Mouse (Mus musculus) liver, postnatal 0 days (tissue): Measurements from ENCODE around the gene Ntm. TPM values are rescaled to one million over a fixed set of nuclear protein-coding genes. Genes with fewer than 3 reads are reported as not detected.

ENCODE experiments used
- ATAC-seq: fragments of 200-750 bp; cut with Nextera tagmentation; 2 replicates; pipeline ENCODE4 v1.8.0; 2017; ENCODE audit warnings: mild to moderate bottlenecking, moderate library complexity
- DNase-seq: peaks from one replicate; pipeline ENCODE4 v3.0.0-alpha.2; 2016
- H3K27ac ChIP-seq: fragments of 300-500 bp; sonication (generic); 2 replicates; pipeline ENCODE4 v1.5.1; 2014; ENCODE audit warnings: antibody characterized with exemption, moderate library complexity, mild to moderate bottlenecking, low read depth
- H3K27me3 ChIP-seq: fragments of 300-500 bp; sonication (generic); 2 replicates; pipeline ENCODE4 v1.6.1; 2014; ENCODE audit warnings: low read length, control low read depth, mixed read lengths; ENCODE audit not compliant: insufficient read depth
- H3K36me3 ChIP-seq: fragments of 300-500 bp; sonication (generic); replicated peaks from 2 replicates; pipeline ENCODE4 v1.6.1; 2014; ENCODE audit warnings: mild to moderate bottlenecking, control low read depth, low read length, moderate library complexity, mixed read lengths; ENCODE audit not compliant: insufficient read depth
- H3K4me1 ChIP-seq: fragments of 300-500 bp; sonication (generic); 2 replicates; pipeline ENCODE4 v1.6.1; 2014; ENCODE audit warnings: antibody characterized with exemption, mild to moderate bottlenecking, control low read depth; ENCODE audit not compliant: insufficient read depth
- H3K4me2 ChIP-seq: fragments of 300-500 bp; sonication (generic); 2 replicates; pipeline ENCODE4 v1.6.1; 2014; ENCODE audit warnings: low read depth, mild to moderate bottlenecking, low read length, moderate library complexity, mixed read lengths
- H3K4me3 ChIP-seq: fragments of 300-500 bp; sonication (generic); 2 replicates; pipeline ENCODE4 v1.5.1; 2014; ENCODE audit warnings: low read depth, low read length
- H3K9ac ChIP-seq: fragments of 300-500 bp; sonication (generic); replicated peaks from 2 replicates; pipeline ENCODE4 v1.6.1; 2014; ENCODE audit warnings: mild to moderate bottlenecking, moderate library complexity
- H3K9me3 ChIP-seq: fragments of 300-500 bp; sonication (generic); 2 replicates; pipeline ENCODE4 v1.6.1; 2016; ENCODE audit warnings: mild to moderate bottlenecking, control low read depth, low read length, mixed read lengths
- CTCF ChIP-seq: sonication (generic); IDR thresholded peaks from 2 replicates; pipeline ENCODE4 v1.5.1; 2016; ENCODE audit warnings: antibody characterized with exemption, low read depth
- EP300 ChIP-seq: IDR thresholded peaks from 2 replicates; pipeline ENCODE4 v1.6.1; 2016; ENCODE audit warnings: antibody characterized with exemption, low read depth, mild to moderate bottlenecking
- WGBS: fragments of 180-500 bp; shearing (Covaris S2); extraction: QIAGEN DNeasy Blood & Tissue Kit; methylation state at CpG from one replicate; pipeline ENCODE4 v1.1.7; 2014; ENCODE audit not compliant: insufficient replicate concordance; 5-methylcytosine and 5-hydroxymethylcytosine counted together
- polyA plus RNA-seq: library from polyadenylated mRNA; unstranded; fragments of >200 nt; fragmentation: Nextera tagmentation; extraction: Ambion mirVana; gene quantifications from 2 replicates; pipeline ENCODE4 v1.2.1, GENCODE M21; 2015

Gene Ntm
- polyA plus RNA-seq, 1 experiment from 2014 or later = 1.00 TPM

GRCm38 (mm10) chr9:29610867-29611266 lies 352.1 kb downstream of the Ntm start:
- WGBS = 75% methylated on average over 2 of the region's 2 CpGs
- H3K27me3 ChIP-seq = no peaks in the 10 kb centered on the region
- DNase-seq (no peak), ATAC-seq (no peak)
- H3K4me1 ChIP-seq = no peaks in the 10 kb centered on the region
- no peak overlapping the region for H3K4me3 ChIP-seq
- no peak overlapping the region for H3K4me2 ChIP-seq
- no peaks in the 10 kb centered on the region for H3K9me3 ChIP-seq
- H3K36me3 ChIP-seq = no peaks in the 10 kb centered on the region
- no peak overlapping the region for H3K27ac ChIP-seq
- TF ChIP-seq CTCF = no peak
- no peak for TF ChIP-seq EP300
- no peak overlapping the region for H3K9ac ChIP-seq

DNA sequence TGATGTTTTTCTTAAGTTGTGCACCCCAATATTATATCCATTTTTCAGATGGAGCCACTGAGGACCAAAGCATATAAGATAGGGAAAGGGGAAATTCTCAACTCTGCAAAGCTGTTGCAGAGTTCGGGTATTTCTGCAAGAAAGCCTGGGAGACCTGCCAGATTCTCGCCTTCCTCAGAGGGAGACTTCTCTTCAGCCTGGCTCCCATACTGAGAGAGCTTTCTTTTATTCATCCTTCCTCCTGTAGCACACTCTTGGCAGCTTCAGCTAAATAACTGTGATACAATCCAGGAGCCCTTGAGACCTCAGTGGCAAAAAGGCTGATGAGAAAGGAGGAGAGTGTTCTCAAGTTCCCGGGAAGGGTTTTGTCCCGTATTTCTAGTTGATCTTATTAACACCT lies 365.3 kb downstream of the Ntm start:
- H3K4me2 ChIP-seq = no peak overlapping the region
- no peak overlapping the region for H3K27ac ChIP-seq
- TF ChIP-seq EP300 = no peak
- no peak for TF ChIP-seq CTCF
- ATAC-seq (no peak), DNase-seq (no peak)
- WGBS = 31% methylated on average over 4 of the region's 4 CpGs
- H3K36me3 ChIP-seq = no peaks in the 10 kb centered on the region
- H3K27me3 ChIP-seq = no peaks in the 10 kb centered on the region
- H3K4me3 ChIP-seq = no peak overlapping the region
- no peak overlapping the region for H3K9ac ChIP-seq
- no peaks in the 10 kb centered on the region for H3K4me1 ChIP-seq
- no peaks in the 10 kb centered on the region for H3K9me3 ChIP-seq

DNA sequence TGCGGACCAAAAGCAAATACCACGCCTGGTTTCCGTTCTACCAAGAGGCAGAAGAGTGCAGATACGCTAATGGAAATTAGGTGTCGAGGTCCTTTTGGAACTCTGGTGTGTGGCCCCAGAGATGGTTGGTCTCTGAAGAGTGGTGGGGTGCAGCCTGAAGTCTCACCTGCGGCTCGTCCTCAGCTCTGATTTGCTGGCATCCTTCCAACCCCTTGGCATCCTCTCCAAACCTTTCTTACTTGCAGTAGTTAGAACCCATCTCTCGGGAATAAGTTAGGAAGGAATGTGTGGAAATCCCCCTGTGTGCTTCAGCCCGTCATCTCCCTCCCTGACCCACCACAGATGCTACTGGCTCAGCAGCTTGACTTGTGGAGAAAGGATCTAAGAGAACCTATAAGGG lies 367.6 kb downstream of the Ntm start:
- Histone ChIP-seq H3K27me3 (no peaks in the 10 kb centered on the region), H3K27ac (no peak overlapping the region), H3K9me3 (no peaks in the 10 kb centered on the region), H3K4me1 (no peaks in the 10 kb centered on the region), H3K4me2 (no peak overlapping the region), H3K4me3 (no peak overlapping the region), H3K9ac (no peak overlapping the region), H3K36me3 (no peaks in the 10 kb centered on the region)
- DNase-seq = no peak
- ATAC-seq = no peak
- TF ChIP-seq EP300 (no peak), CTCF (no peak)
- WGBS = 74% methylated on average over 9 of the region's 9 CpGs

GRCm38 (mm10) chr9:29594537-29595294 lies 368.2 kb downstream of the Ntm start:
- DNase-seq (no peak), ATAC-seq (no peak)

GRCm38 (mm10) chr9:29587376-29587775 lies 375.6 kb downstream of the Ntm start:
- Histone ChIP-seq H3K27ac (no peak overlapping the region), H3K27me3 (no peaks in the 10 kb centered on the region), H3K4me1 (no peaks in the 10 kb centered on the region), H3K4me3 (no peak overlapping the region), H3K9ac (no peak overlapping the region), H3K9me3 (no peaks in the 10 kb centered on the region), H3K36me3 (no peaks in the 10 kb centered on the region), H3K4me2 (no peak overlapping the region)
- ATAC-seq = no peak
- TF ChIP-seq EP300 = no peak
- WGBS = 74% methylated on average over 5 of the region's 5 CpGs
- no peak for DNase-seq

More at GRCm38 (mm10) chr9:29594537-29595294, 368.2 kb downstream of the Ntm start:
- no peak overlapping the region for H3K27ac ChIP-seq
- WGBS = 73% methylated on average over 21 of the region's 21 CpGs
- no peaks in the 10 kb centered on the region for H3K9me3 ChIP-seq
- no peak overlapping the region for H3K4me3 ChIP-seq
- H3K4me2 ChIP-seq = no peak overlapping the region
- TF ChIP-seq EP300 (no peak), CTCF (no peak)
- H3K4me1 ChIP-seq = no peaks in the 10 kb centered on the region
- H3K27me3 ChIP-seq = no peaks in the 10 kb centered on the region
- H3K36me3 ChIP-seq = no peaks in the 10 kb centered on the region
- no peak overlapping the region for H3K9ac ChIP-seq

- H3K4me1 ChIP-seq = no peaks in the 10 kb centered on the region
- H3K9ac ChIP-seq = no peak overlapping the region
- no peak for ATAC-seq
- DNase-seq = no peak
- H3K9me3 ChIP-seq = no peaks in the 10 kb centered on the region
- H3K4me3 ChIP-seq = no peak overlapping the region
- H3K27me3 ChIP-seq = no peaks in the 10 kb centered on the region
- TF ChIP-seq CTCF (no peak), EP300 (no peak)
- H3K27ac ChIP-seq = no peak overlapping the region
- H3K4me2 ChIP-seq = no peak overlapping the region
- whole genome bisulfite sequencing = 80% methylated on average over 10 of the region's 10 CpGs
- no peaks in the 10 kb centered on the region for H3K36me3 ChIP-seq
Measured at GRCm38 (mm10) chr9:29586381-29586770, 376.6 kb downstream of the Ntm start.
